ENCODE assay signal across 8 mouse cellular contexts in the genomic region with DNA sequence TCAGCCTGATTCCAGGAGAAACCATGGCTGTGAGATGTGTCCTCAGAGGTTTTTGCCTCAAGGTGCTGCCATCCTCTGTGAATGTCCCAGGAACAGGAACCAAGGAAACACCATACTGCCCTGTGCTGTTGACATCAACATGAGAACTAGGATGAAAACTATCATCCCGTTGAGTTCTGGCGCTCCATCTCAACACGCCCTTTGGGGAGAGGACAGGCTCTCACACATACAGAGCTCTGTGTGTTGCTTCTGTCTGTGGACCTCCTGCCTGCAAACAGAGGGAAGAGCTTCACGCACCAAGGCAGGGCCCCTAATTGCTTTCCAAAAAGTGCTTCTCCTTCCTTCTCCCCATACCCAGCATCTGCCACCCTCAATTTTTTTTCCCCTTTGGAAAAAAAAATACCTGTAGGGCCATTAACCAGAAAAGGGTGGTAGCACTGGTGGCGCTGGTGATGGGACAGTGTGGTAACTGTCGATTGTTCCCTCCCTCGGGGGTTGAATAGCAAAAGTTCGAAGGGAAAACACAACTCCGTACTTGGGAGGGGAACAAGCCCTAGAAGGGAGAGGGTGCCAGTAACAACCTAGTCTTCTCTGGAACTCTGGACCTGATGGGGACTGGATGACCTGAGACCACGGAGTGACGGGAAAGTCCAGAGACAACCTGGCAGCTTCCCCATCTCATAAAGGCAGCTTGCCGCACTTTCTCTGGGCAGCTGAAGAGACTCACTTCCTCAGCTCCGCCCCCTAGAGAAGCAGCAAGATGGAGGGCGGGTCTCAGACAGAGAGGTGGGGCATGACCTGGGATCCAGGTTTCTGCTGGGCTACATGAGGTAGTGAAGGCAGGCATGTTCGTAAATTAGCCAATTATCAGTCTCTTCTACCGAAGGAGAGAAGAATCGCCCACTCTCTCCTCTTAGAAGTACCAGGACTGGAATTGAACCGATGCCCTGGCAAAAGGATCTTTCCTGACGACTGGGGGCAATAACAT. TPM values are rescaled to one million over a fixed set of nuclear protein-coding genes. Genes with fewer than 3 reads are reported as not detected.
DNase-seq lines count a peak whose midpoint lies in the region; ATAC-seq and TF ChIP-seq lines count a peak whose summit lies in the region.

No protein-coding gene starts in this region.

- H3K4me3 ChIP-seq in intestine, postnatal 0 days (ENCODE audit: low read depth, low read length): no peak overlapping the region

- no peak overlapping the region for H3K27ac ChIP-seq in intestine, postnatal 0 days (ENCODE audit: low read depth, low read length)

- peak overlapping the region; percentile 48 for H3K4me2 ChIP-seq in intestine, postnatal 0 days (replicated peaks; ENCODE audit: low read depth)

- no peaks in the 10 kb centered on the region for H3K4me1 ChIP-seq in intestine, postnatal 0 days (replicated peaks; ENCODE audit: control insufficient read depth, insufficient read depth, low read length)

- no peak overlapping the region for H3K9ac ChIP-seq in intestine, postnatal 0 days (ENCODE audit: low read depth, low read length)

- DNase-seq in adrenal gland, postnatal 14 days: peak; percentile 44
- DNase-seq in adrenal gland, adult 18-20 months (ENCODE audit: low spot score in 2 of 2): no peak
- peak; percentile 79 for DNase-seq in c-Kit-negative CD71-positive TER-119-positive erythroid progenitor cells, embryonic 14.5 days (ENCODE audit: low read depth, low spot score)
- peak; percentile 67 for DNase-seq in lung, postnatal 10 days
- peak; percentile 41 for DNase-seq in testis, postnatal 14 days (ENCODE audit: low spot score)
- DNase-seq in retina, postnatal 1 day: no peak

- no peaks in the 10 kb centered on the region for H3K9me3 ChIP-seq in intestine, postnatal 0 days (ENCODE audit: control insufficient read depth)

- 0 out of 2 replicates have a peak, but pooled peaks have one; percentile 13 for ATAC-seq in intestine, postnatal 0 days
- no peak for ATAC-seq in frontal cortex, adult (ENCODE audit: low TSS enrichment)

- H3K36me3 ChIP-seq in intestine, postnatal 0 days (ENCODE audit: control insufficient read depth, insufficient read depth): peaks cover 14% of the 10 kb centered on the region

- no peaks in the 10 kb centered on the region for H3K27me3 ChIP-seq in intestine, postnatal 0 days (replicated peaks; ENCODE audit: control insufficient read depth, insufficient read depth, low read length)

- TF ChIP-seq CTCF in intestine, postnatal 0 days (IDR thresholded peaks at IDR 0.05; ENCODE audit: low read depth): peak; percentile 26; the same call in 1 of the 2 replicates

- 28% methylated on average over 19 of the region's 19 CpGs for WGBS in intestine, postnatal 0 days

RNA-seq across cellular contexts. Expression of a gene that starts 11.1 kb away (rescaled TPM):
- 56.5 and 74.2 TPM in 2 replicates for total RNA-seq in adrenal gland, postnatal 14 days (2021)
- total RNA-seq in adrenal gland, adult 18-20 months (2021): 10 to 100 TPM; 65.5 to 72.4 TPM
- polyA plus RNA-seq in intestine, postnatal 0 days (2015; fragmentation: Nextera tagmentation; extraction: Ambion mirVana): 79.7 and 87.5 TPM in 2 replicates

RNA-seq across cellular contexts. Expression of a gene that starts 11.9 kb away (rescaled TPM):
- total RNA-seq in adrenal gland, postnatal 14 days (2021): 2.8 and 3.9 TPM in 2 replicates
- 1 to 10 TPM; 7.6 to 9.5 TPM for total RNA-seq in adrenal gland, adult 18-20 months (2021)
- 0.33 and 0.61 TPM in 2 replicates for polyA plus RNA-seq in intestine, postnatal 0 days (2015; fragmentation: Nextera tagmentation; extraction: Ambion mirVana)

RNA-seq across cellular contexts. Expression of a gene that starts 45.0 kb away (rescaled TPM):
- 0.64 and 1.4 TPM in 2 replicates for total RNA-seq in adrenal gland, postnatal 14 days (2021)
- not detected for total RNA-seq in adrenal gland, adult 18-20 months (2021)
- polyA plus RNA-seq in intestine, postnatal 0 days (2015; fragmentation: Nextera tagmentation; extraction: Ambion mirVana): 0.12 and 0.27 TPM in 2 replicates

Comparison
In these comparisons a context has a peak if more than half of its experiments do, and no peak if none do; other contexts are left out.
1. DNase-seq: peak in adrenal gland, postnatal 14 days (single experiment), c-Kit-negative CD71-positive TER-119-positive erythroid progenitor cells, embryonic 14.5 days (single experiment), lung, postnatal 10 days (single experiment) and testis, postnatal 14 days (single experiment); none in adrenal gland, adult 18-20 months (0 of 2) and retina, postnatal 1 day (single experiment).